Mouse (Mus musculus): ENCODE results near the gene Stpg1.
A peak's percentile ranks its signal among the peaks of the same experiment; 100 is the strongest.

The Stpg1 gene

GRCm38 (mm10) chr4:135494521-135495396 lies at the start of gene Stpg1, which contains the start of gene Nipal3:
TSS of gene Stpg1 (plus strand) at chr4:135494790.
TSS of gene Nipal3 (minus strand) at chr4:135495038.
- peak; percentile 93 for DNase-seq

GRCm38 (mm10) chr4:135451360-135452015 lies 43.1 kb upstream of the Stpg1 start:
- DNase-seq: no peak

- no peak for DNase-seq
These were observed 41.4 kb upstream of the Stpg1 start for GRCm38 (mm10) chr4:135453164-135453563.

GRCm38 (mm10) chr4:135453572-135453971 lies 41.0 kb upstream of the Stpg1 start:
- DNase-seq: no peak

GRCm38 (mm10) chr4:135463406-135463805 lies 31.2 kb upstream of the Stpg1 start:
- DNase-seq: no peak

- no peak for DNase-seq
These were observed 16.7 kb upstream of the Stpg1 start for GRCm38 (mm10) chr4:135477851-135478250.

- DNase-seq: no peak
These were observed 14.2 kb upstream of the Stpg1 start for GRCm38 (mm10) chr4:135480370-135480769.

GRCm38 (mm10) chr4:135485086-135485485 lies 9.5 kb upstream of the Stpg1 start:
- DNase-seq: no peak

- DNase-seq: peak; percentile 70
These were observed 8.2 kb upstream of the Stpg1 start for GRCm38 (mm10) chr4:135486352-135486751.

- DNase-seq: no peak
These were observed 5.3 kb upstream of the Stpg1 start for GRCm38 (mm10) chr4:135489256-135489655.

GRCm38 (mm10) chr4:135493271-135493670 lies 1.3 kb upstream of the Stpg1 start:
- no peak for DNase-seq

- peak; percentile 59 for DNase-seq
These were observed 684 bp upstream of the Stpg1 start for GRCm38 (mm10) chr4:135493691-135494520.

- no peak for DNase-seq
These were observed 804 bp downstream of the Stpg1 start for GRCm38 (mm10) chr4:135495397-135495791.

GRCm38 (mm10) chr4:135495810-135496209 lies 1.2 kb downstream of the Stpg1 start:
- DNase-seq: no peak

- no peak for DNase-seq
These were observed 3.5 kb downstream of the Stpg1 start for GRCm38 (mm10) chr4:135498136-135498535.

- no peak for DNase-seq
These were observed 5.2 kb downstream of the Stpg1 start for GRCm38 (mm10) chr4:135499831-135500230.

- DNase-seq: no peak
These were observed 7.0 kb downstream of the Stpg1 start for GRCm38 (mm10) chr4:135501587-135501986.

GRCm38 (mm10) chr4:135505794-135506193 lies 11.2 kb downstream of the Stpg1 start:
- no peak for DNase-seq

- DNase-seq: no peak
These were observed 13.2 kb downstream of the Stpg1 start for GRCm38 (mm10) chr4:135507547-135508350.

- peak; percentile 51 for DNase-seq
These were observed 13.9 kb downstream of the Stpg1 start for GRCm38 (mm10) chr4:135508419-135509039.

GRCm38 (mm10) chr4:135509515-135509914 lies 14.9 kb downstream of the Stpg1 start:
- no peak for DNase-seq

GRCm38 (mm10) chr4:135513865-135514264 lies 19.3 kb downstream of the Stpg1 start:
- DNase-seq: no peak
